Mouse (Mus musculus): ENCODE measurements around the gene Ubxn6. TPM values are rescaled to one million over a fixed set of nuclear protein-coding genes. Genes with fewer than 3 reads are reported as not detected.
"Not testable (repeated sequence)": the region's sequence is repeated elsewhere in the genome, so short reads cannot be mapped to it uniquely, and the experiment has no call there.

Ubxn6 gene
- polyA plus RNA-seq, 1 experiment, result 45.3 TPM

DNA sequence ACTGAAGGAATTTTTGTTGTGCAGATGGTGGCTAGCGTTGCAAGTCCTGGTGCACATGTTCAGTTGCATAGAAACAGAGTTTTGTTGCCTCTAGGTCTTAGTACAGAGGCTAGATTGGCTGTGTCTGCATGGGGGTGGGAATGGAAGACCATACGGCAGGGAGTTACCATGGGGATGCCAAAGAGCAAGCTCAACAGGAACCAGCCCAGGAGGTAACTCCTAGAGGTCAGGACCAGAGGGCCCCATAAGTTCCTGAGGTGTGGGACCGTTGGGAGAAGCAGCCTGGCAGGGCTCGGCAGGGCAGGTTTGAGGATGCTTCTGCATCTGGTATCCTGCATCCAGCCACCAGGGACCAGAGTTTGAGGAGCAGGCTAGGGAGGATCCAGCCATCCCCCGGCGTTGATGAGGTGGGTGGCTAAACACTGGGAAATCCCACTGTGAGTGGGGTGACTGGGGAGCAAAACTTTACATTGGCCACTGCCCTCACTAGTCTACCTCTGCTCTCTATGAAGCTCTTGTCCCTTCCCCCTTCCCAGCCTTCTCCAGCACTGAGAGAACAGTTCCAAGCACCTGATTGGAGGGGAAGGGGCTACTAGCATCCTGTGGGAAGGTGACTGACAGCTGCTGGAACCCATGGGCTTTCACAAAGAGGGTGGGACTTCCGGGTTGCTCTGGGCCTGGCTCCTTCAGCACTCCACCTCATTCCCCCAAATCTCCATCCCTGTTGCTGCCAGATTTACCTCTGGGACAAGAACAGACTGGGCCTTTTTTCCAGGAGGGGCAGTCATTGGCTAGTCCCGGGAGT is 6.2 kb upstream of the Ubxn6 start:
- TF ChIP-seq CTCF (IDR thresholded peaks at IDR 0.05; ENCODE audit: extremely low read depth, insufficient read depth, insufficient read length, insufficient replicate concordance) (no peak), POLR2A (IDR thresholded peaks at IDR 0.05; ENCODE audit: low read depth, low read length) (no peak)
- Histone ChIP-seq H3K27ac (ENCODE audit: insufficient read depth, low read length) (no peak overlapping the region), H3K27me3 (ENCODE audit: control insufficient read depth, insufficient read depth, low read length) (no peaks in the 10 kb centered on the region), H3K4me3 (ENCODE audit: extremely low read depth, insufficient read depth, insufficient read length) (no peak overlapping the region), H3K36me3 (ENCODE audit: control insufficient read depth, insufficient read depth, low read length) (peaks cover 10% of the 10 kb centered on the region; the same call in 1 of the 2 replicates), H3K4me1 (ENCODE audit: control insufficient read depth, insufficient read depth, insufficient read length) (peaks cover 10% of the 10 kb centered on the region; the same call in 1 of the 2 replicates)
- no peak for DNase-seq (ENCODE audit: low read depth in 1 of 2, low spot score in 2 of 2)
- 38% methylated on average over 8 of the region's 8 CpGs for WGBS

- WGBS, result under 1% methylated on average over 11 of the region's 11 CpGs
- TF ChIP-seq CTCF (IDR thresholded peaks at IDR 0.05; ENCODE audit: extremely low read depth, insufficient read depth, insufficient read length, insufficient replicate concordance), result no peak
- no peak for TF ChIP-seq POLR2A (IDR thresholded peaks at IDR 0.05; ENCODE audit: low read depth, low read length)
- no peak for DNase-seq (ENCODE audit: low read depth in 1 of 2, low spot score in 2 of 2)
- H3K27me3 ChIP-seq (ENCODE audit: control insufficient read depth, insufficient read depth, low read length), result no peaks in the 10 kb centered on the region
- H3K27ac ChIP-seq (ENCODE audit: insufficient read depth, low read length), result no peak overlapping the region
- peaks cover 14% of the 10 kb centered on the region for H3K4me1 ChIP-seq (ENCODE audit: control insufficient read depth, insufficient read depth, insufficient read length)
- H3K36me3 ChIP-seq (ENCODE audit: control insufficient read depth, insufficient read depth, low read length), result peaks cover 10% of the 10 kb centered on the region; the same call in 1 of the 2 replicates
- peak overlapping the region; percentile 97 for H3K4me3 ChIP-seq (ENCODE audit: extremely low read depth, insufficient read depth, insufficient read length)
Measured at GRCm38 (mm10) chr17:56079921-56080320, 5.1 kb upstream of the Ubxn6 start.

DNA sequence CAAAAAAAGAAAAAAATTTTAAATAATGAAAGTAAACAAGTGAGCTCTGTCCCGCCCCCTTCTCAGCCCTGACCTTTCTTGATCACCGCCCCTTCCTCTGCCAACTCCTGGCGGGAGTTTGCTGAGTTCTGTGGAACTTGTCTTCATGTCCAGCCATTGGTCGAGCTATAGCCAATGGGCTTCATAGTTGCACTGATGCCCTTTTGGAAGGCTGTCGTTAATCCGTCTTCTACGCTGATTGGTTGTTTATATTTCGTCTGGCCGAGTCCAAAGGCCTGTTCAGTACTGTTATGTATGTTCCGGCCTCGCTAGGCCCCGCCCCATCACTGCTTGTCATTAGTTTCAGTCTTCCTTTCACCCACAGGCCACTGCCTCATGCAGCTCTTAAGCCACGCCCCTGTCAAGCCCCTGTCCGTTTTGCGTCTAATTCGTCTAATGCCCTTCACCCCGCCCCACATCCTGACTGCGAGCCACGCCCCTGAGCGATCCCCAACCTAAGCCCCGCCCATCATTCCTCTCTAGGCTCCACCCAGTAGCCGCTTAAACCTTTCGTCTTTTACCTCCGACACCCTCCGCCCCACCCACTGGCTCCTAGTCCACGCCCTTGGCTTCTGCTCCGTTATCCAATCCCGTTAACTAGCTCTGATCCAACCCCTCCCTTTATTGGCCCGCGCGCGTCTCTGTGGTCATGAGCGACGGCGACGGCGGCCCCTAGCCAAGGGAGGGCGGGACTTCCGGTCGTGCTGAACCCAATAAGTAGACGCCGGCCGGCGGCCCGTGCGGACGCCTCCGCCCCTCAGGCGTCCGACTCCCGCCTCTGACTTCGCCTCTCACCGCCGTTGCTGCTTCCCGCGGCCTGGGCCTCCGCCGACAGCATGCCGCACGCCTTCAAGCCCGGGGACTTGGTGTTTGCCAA is 4.3 kb upstream of the Ubxn6 start, which contains the start of gene Hdgfl2:
Hdgfl2 (plus strand) TSS at position 755 of the 916 bp plus-strand sequence.
- Histone ChIP-seq H3K27me3 (ENCODE audit: control insufficient read depth, insufficient read depth, low read length) (no peaks in the 10 kb centered on the region), H3K4me3 (ENCODE audit: extremely low read depth, insufficient read depth, insufficient read length) (peak within 1 kb of the TSS; percentile 97), H3K4me1 (ENCODE audit: control insufficient read depth, insufficient read depth, insufficient read length) (peaks cover 14% of the 10 kb centered on the region), H3K36me3 (ENCODE audit: control insufficient read depth, insufficient read depth, low read length) (peaks cover 8% of the 10 kb centered on the region; the same call in 1 of the 2 replicates), H3K27ac (ENCODE audit: insufficient read depth, low read length) (peak within 1 kb of the TSS; percentile 69; the same call in 1 of the 2 replicates)
- peak; percentile 99 to 100 for DNase-seq (ENCODE audit: low read depth in 1 of 2, low spot score in 2 of 2)
- TF ChIP-seq POLR2A (IDR thresholded peaks at IDR 0.05; ENCODE audit: low read depth, low read length), result peak; percentile 76
- no peak for TF ChIP-seq CTCF (IDR thresholded peaks at IDR 0.05; ENCODE audit: extremely low read depth, insufficient read depth, insufficient read length, insufficient replicate concordance)
- under 1% methylated on average over 61 of the region's 61 CpGs for WGBS

DNA sequence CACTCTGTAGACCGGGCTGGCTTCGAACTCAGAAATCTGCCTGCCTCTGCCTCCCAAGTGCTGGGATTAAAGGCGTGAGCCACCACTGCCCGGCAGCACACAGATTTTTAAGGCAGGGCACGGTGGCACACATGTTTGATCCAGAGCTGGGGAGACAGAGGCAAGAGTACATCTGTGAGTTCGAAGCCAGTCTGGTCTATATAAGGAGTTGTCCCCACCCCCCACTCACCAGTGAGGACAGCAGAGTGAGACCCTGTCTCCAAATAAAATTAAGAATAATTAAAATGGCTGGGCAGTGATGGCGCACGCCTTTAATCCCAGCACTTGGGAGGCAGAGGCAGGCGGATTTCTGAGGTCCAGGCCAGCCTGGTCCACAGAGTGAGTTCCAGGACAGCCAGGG is 3.5 kb upstream of the Ubxn6 start:
- peak overlapping the region; percentile 14; the same call in 1 of the 2 replicates for H3K27ac ChIP-seq (ENCODE audit: insufficient read depth, low read length)
- not testable (repeated sequence) for DNase-seq (ENCODE audit: low read depth in 1 of 2, low spot score in 2 of 2)
- peaks cover 14% of the 10 kb centered on the region for H3K4me1 ChIP-seq (ENCODE audit: control insufficient read depth, insufficient read depth, insufficient read length)

GRCm38 (mm10) chr17:56077523-56077922 is 2.7 kb upstream of the Ubxn6 start:
- peaks cover 14% of the 10 kb centered on the region for H3K4me1 ChIP-seq (ENCODE audit: control insufficient read depth, insufficient read depth, insufficient read length)
- peaks cover 10% of the 10 kb centered on the region for H3K36me3 ChIP-seq (ENCODE audit: control insufficient read depth, insufficient read depth, low read length)
- no peak overlapping the region for H3K4me3 ChIP-seq (ENCODE audit: extremely low read depth, insufficient read depth, insufficient read length)
- 83% methylated on average over 5 of the region's 5 CpGs for WGBS
- H3K27ac ChIP-seq (ENCODE audit: insufficient read depth, low read length), result no peak overlapping the region
- H3K27me3 ChIP-seq (ENCODE audit: control insufficient read depth, insufficient read depth, low read length), result no peaks in the 10 kb centered on the region
- TF ChIP-seq CTCF (IDR thresholded peaks at IDR 0.05; ENCODE audit: extremely low read depth, insufficient read depth, insufficient read length, insufficient replicate concordance) (no peak), POLR2A (IDR thresholded peaks at IDR 0.05; ENCODE audit: low read depth, low read length) (no peak)
- no peak for DNase-seq (ENCODE audit: low read depth in 1 of 2, low spot score in 2 of 2)

More for the DNA sequence above, 3.5 kb upstream of the Ubxn6 start:
- 0 out of 2 replicates have a peak overlapping the region, but pooled peaks have one; percentile 9 for H3K4me3 ChIP-seq (ENCODE audit: extremely low read depth, insufficient read depth, insufficient read length)
- 65% methylated on average over 9 of the region's 9 CpGs for WGBS
- not testable (repeated sequence) for H3K36me3 ChIP-seq (ENCODE audit: control insufficient read depth, insufficient read depth, low read length); H3K27me3 ChIP-seq (ENCODE audit: control insufficient read depth, insufficient read depth, low read length)

- peaks cover 28% of the 10 kb centered on the region for H3K36me3 ChIP-seq (ENCODE audit: control insufficient read depth, insufficient read depth, low read length)
- H3K4me3 ChIP-seq (ENCODE audit: extremely low read depth, insufficient read depth, insufficient read length), result peak overlapping the region; percentile 77
- H3K27ac ChIP-seq (ENCODE audit: insufficient read depth, low read length), result peak overlapping the region; percentile 96
- TF ChIP-seq CTCF (IDR thresholded peaks at IDR 0.05; ENCODE audit: extremely low read depth, insufficient read depth, insufficient read length, insufficient replicate concordance), result no peak
- H3K4me1 ChIP-seq (ENCODE audit: control insufficient read depth, insufficient read depth, insufficient read length), result peaks cover 4% of the 10 kb centered on the region
- no peaks in the 10 kb centered on the region for H3K27me3 ChIP-seq (ENCODE audit: control insufficient read depth, insufficient read depth, low read length)
- peak; percentile 70 to 75 for DNase-seq (ENCODE audit: low read depth in 1 of 2, low spot score in 2 of 2)
- 9% methylated on average over 22 of the region's 22 CpGs for WGBS
Measured at GRCm38 (mm10) chr17:56074097-56074826, 566 bp downstream of the Ubxn6 start.
